Mouse (Mus musculus) forebrain, postnatal 0 days (tissue): Measurements from ENCODE around the gene Cmtm1. TPM values are rescaled to one million over a fixed set of nuclear protein-coding genes. Genes with fewer than 3 reads are reported as not detected.
"Not testable (repeated sequence)": the region's sequence is repeated elsewhere in the genome, so short reads cannot be mapped to it uniquely, and the experiment has no call there.

Experiments
- ATAC-seq: fragments of 200-750 bp; cut with Nextera tagmentation; 2 replicates; pipeline ENCODE4 v1.8.0; 2017; ENCODE audit warnings: mild to moderate bottlenecking, moderate library complexity
- DNase-seq: peaks from one replicate; pipeline ENCODE4 v3.0.0-alpha.2; 2015
- H3K27ac ChIP-seq: fragments of 300-500 bp; sonication (generic); 2 replicates; pipeline ENCODE4 v1.5.1; 2014; ENCODE audit warnings: low read depth, mild to moderate bottlenecking, antibody characterized with exemption, low read length, moderate library complexity, mixed read lengths
- H3K27me3 ChIP-seq: fragments of 300-500 bp; sonication (generic); 2 replicates; pipeline ENCODE4 v1.6.1; 2014; ENCODE audit warnings: mild to moderate bottlenecking, low read length, mixed read lengths; ENCODE audit not compliant: insufficient read depth
- H3K36me3 ChIP-seq: fragments of 300-500 bp; sonication (generic); 2 replicates; pipeline ENCODE4 v1.6.1; 2014; ENCODE audit warnings: mild to moderate bottlenecking, moderate library complexity; ENCODE audit not compliant: insufficient read depth
- H3K4me1 ChIP-seq: fragments of 300-500 bp; sonication (generic); 2 replicates; pipeline ENCODE4 v1.6.1; 2014; ENCODE audit warnings: antibody characterized with exemption; ENCODE audit not compliant: insufficient read depth
- H3K4me2 ChIP-seq: fragments of 300-500 bp; sonication (generic); 2 replicates; pipeline ENCODE4 v1.6.1; 2014; ENCODE audit warnings: low read depth, mild to moderate bottlenecking, moderate library complexity
- H3K4me3 ChIP-seq: fragments of 300-500 bp; sonication (generic); 2 replicates; pipeline ENCODE4 v1.5.1; 2014; ENCODE audit warnings: low read depth, low read length, mixed read lengths
- H3K9ac ChIP-seq: fragments of 300-500 bp; sonication (generic); 2 replicates; pipeline ENCODE4 v1.6.1; 2014; ENCODE audit warnings: mild to moderate bottlenecking
- H3K9me3 ChIP-seq: fragments of 300-500 bp; sonication (generic); 2 replicates; pipeline ENCODE4 v1.6.1; 2016; ENCODE audit warnings: low read length
- CTCF ChIP-seq: sonication (generic); IDR thresholded peaks from 2 replicates; pipeline ENCODE4 v1.5.1; 2016; ENCODE audit warnings: antibody characterized with exemption, control low read depth, low read depth
- whole genome bisulfite sequencing: fragments of 180-500 bp; shearing (Covaris S2); extraction: QIAGEN DNeasy Blood & Tissue Kit; methylation state at CpG from one replicate; pipeline ENCODE4 v1.1.7; 2014; 5-methylcytosine and 5-hydroxymethylcytosine counted together
- polyA plus RNA-seq: library from polyadenylated mRNA; unstranded; fragments of >200 nt; fragmentation: Nextera tagmentation; extraction: Ambion mirVana; gene quantifications from 2 replicates; pipeline ENCODE4 v1.2.1, GENCODE M21; 2015
- total RNA-seq: library from RNA; depleted of rRNA; stranded (reverse); fragments of >200 nt; gene quantifications from 2 replicates; pipeline ENCODE4 v1.2.3, GENCODE M21; 2014

Cmtm1 gene
- total and polyA plus RNA-seq, 2 experiments from 2014 or later: not detected

DNA sequence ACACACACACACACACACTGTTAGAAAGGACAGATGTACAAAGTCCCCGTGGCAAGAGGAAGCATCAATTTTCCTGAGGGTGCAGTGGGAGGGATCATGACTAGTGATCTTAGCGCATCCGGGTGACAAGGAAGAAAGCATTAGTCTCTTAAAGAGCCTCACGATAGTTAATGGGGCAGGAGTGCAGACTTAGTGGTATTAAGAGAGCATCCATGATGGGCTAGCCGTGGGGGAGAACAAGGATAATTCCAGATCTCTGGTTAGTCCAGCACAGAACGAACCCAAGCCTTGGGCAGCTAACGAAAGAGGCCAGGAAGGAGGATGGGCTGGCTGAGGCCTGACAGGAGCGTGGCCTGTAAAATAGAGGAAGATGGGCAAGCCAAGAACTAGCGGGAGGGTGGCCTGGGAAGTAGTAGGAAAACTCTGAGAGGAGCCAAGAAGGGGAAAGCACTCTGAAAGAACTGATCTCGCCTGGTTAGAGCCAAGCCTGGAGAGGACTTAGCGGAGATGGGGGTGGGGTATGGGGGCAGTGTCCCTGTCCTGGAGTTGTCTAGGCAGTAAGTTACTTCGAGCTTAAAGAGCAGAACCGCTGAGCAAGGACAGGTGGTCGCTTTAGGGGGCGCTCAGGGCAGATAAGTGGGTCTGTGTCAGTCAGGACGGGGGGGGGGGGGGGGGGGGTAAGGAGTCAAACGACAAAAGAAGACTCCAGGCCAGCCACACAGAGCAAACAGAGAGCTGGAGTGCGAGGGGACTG lies 29.5 kb upstream of the Cmtm1 start, which contains the start of gene Cmtm3:
Gene Cmtm3, plus strand, starts transcription at position 182 of the 754 bp plus-strand sequence.
- 17% methylated on average over 17 of the region's 18 CpGs for WGBS
- ATAC-seq: no peak
- H3K27ac ChIP-seq: peak within 1 kb of the TSS; percentile 45; the same call in 1 of the 2 replicates

GRCm38 (mm10) chr8:104337890-104338289 lies 27.9 kb upstream of the Cmtm1 start:
- Histone ChIP-seq H3K27me3 (no peaks in the 10 kb centered on the region), H3K9ac (no peak overlapping the region), H3K4me2 (no peak overlapping the region), H3K4me3 (no peak overlapping the region), H3K36me3 (no peaks in the 10 kb centered on the region), H3K27ac (no peak overlapping the region), H3K4me1 (no peaks in the 10 kb centered on the region), H3K9me3 (no peaks in the 10 kb centered on the region)
- WGBS: 60% methylated on average over 3 of the region's 3 CpGs
- DNase-seq (no peak), ATAC-seq (no peak)
- no peak for TF ChIP-seq CTCF

More for the DNA sequence above, 29.5 kb upstream of the Cmtm1 start, which contains the start of gene Cmtm3:
- no peaks in the 10 kb centered on the region for H3K36me3 ChIP-seq
- H3K4me2 ChIP-seq: peak within 1 kb of the TSS; percentile 96
- peak within 1 kb of the TSS; percentile 73 for H3K9ac ChIP-seq
- no peak for TF ChIP-seq CTCF
- H3K27me3 ChIP-seq: no peaks in the 10 kb centered on the region
- peak within 1 kb of the TSS; percentile 59 for H3K4me3 ChIP-seq
- H3K4me1 ChIP-seq: no peaks in the 10 kb centered on the region
- H3K9me3 ChIP-seq: no peaks in the 10 kb centered on the region
- DNase-seq: no peak

- no peaks in the 10 kb centered on the region for H3K36me3 ChIP-seq
- H3K4me3 ChIP-seq: no peak overlapping the region
- no peak for TF ChIP-seq CTCF
- ATAC-seq (no peak), DNase-seq (no peak)
- H3K4me2 ChIP-seq: no peak overlapping the region
- no peaks in the 10 kb centered on the region for H3K4me1 ChIP-seq
- H3K27me3 ChIP-seq: no peaks in the 10 kb centered on the region
- H3K9ac ChIP-seq: no peak overlapping the region
- no peaks in the 10 kb centered on the region for H3K9me3 ChIP-seq
- WGBS: 76% methylated on average over 1 of the region's 1 CpGs
- H3K27ac ChIP-seq: no peak overlapping the region
Measured at GRCm38 (mm10) chr8:104336806-104337205, 26.9 kb upstream of the Cmtm1 start.

DNA sequence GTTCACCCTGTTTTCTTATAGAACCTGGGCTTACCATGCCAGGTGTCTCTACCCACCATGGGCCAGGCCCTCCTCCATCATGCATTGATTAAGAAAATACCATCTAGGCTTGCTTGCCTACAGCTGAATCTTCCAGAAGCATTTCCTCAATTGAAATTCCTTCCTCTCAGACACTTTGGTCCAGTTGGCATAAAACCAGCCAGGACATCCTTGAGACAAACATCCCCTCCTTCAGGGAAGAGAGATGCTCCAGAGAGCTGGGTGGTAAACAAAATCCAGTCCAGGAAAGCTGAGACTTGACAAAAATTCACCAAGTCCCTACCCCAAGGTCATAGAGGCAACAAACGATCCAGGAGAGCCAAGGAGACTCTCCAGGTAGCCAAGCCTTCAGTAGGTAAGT lies 24.3 kb upstream of the Cmtm1 start:
- Histone ChIP-seq H3K27ac (no peak overlapping the region), H3K9me3 (no peaks in the 10 kb centered on the region), H3K27me3 (no peaks in the 10 kb centered on the region), H3K9ac (no peak overlapping the region), H3K4me3 (no peak overlapping the region), H3K36me3 (no peaks in the 10 kb centered on the region), H3K4me1 (no peaks in the 10 kb centered on the region), H3K4me2 (no peak overlapping the region)
- TF ChIP-seq CTCF: no peak
- DNase-seq: no peak
- no peak for ATAC-seq
- WGBS: 90% methylated on average over 1 of the region's 1 CpGs

- TF ChIP-seq CTCF: no peak
- Histone ChIP-seq H3K4me1 (no peaks in the 10 kb centered on the region), H3K4me3 (no peak overlapping the region), H3K36me3 (no peaks in the 10 kb centered on the region), H3K9ac (no peak overlapping the region), H3K27ac (no peak overlapping the region), H3K9me3 (no peaks in the 10 kb centered on the region), H3K27me3 (no peaks in the 10 kb centered on the region), H3K4me2 (no peak overlapping the region)
- WGBS: 75% methylated on average over 5 of the region's 5 CpGs
- DNase-seq (no peak), ATAC-seq (no peak)
Measured at GRCm38 (mm10) chr8:104333786-104334185, 23.8 kb upstream of the Cmtm1 start.

DNA sequence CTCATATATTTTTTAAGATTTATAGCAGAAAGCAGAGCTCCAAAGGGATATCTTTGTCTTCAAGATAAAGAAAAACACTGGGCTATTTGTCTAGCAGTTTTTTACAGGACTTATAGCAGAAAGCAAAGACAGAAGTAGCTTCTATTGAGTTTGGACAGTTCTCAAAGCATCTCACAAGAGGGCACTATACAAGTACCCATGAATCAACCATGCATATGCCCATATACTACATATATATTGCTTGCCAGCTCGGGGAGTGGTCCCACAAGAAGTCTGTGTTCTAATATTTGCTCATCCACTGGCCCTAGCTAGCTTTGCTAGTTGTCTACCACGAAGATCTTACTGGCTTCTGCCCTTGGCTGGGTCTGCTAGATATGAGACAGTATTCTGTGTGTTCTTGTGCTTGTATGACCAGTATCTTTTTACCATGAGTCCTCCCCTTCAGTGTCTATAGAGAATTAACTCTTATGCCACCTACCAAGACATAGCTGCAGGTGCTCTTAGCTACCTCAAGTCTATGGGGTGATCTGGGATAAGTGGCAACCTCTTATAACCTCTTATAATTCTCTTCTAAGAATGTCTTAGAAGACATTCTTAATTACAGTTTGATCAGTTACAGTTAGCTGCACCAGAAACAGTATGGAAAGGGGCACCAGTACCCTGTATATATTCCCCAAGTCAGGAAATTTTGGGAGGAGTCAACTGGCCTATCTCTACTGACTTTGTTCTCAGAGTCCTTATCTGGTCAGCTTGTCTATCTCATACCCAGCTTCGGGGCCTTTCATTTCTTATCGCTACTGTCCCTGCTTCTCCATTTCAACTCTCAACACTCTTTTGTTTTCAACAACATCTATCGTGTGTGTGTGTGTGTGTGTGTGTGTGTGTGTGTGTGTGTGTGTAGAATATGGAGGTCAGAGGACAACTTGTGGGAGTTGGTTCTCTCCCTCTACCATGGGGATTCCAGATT lies 23.0 kb upstream of the Cmtm1 start:
- H3K4me2 ChIP-seq: no peak overlapping the region
- ATAC-seq: no peak
- WGBS: 82% methylated on average over 5 of the region's 5 CpGs

DNA sequence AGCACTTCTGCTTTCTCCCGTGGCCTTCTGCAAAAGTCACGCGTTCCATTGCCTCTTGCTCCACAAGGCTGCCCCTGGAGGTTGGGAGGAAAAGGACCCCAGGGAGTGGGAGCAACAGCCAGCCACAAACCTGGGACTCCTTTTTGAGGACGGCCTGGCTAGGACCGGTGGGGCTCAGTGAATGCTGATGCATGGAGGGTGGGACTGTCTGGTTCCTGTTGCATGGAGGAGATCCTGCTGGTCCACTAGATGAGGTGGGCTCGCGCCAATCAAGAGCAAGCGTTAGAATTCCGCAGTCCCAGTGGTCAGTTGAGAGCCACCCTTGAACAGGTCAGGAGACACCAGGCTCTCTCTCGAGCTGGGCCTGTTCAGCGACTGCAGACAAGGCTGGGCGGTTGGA lies 12.0 kb upstream of the Cmtm1 start, which contains the start of gene Cmtm2b:
Gene Cmtm2b, plus strand, starts transcription at position 301 of the 400 bp plus-strand sequence.
- H3K27ac ChIP-seq, H3K27me3 ChIP-seq, DNase-seq, H3K9ac ChIP-seq, H3K4me1 ChIP-seq, H3K4me3 ChIP-seq, H3K36me3 ChIP-seq, H3K9me3 ChIP-seq, H3K4me2 ChIP-seq, ATAC-seq: not testable (repeated sequence)
- 87% methylated on average over 12 of the region's 12 CpGs for WGBS

More for the DNA sequence above, 23.0 kb upstream of the Cmtm1 start:
- Histone ChIP-seq H3K27me3 (no peaks in the 10 kb centered on the region), H3K9ac (no peak overlapping the region), H3K36me3 (no peaks in the 10 kb centered on the region), H3K27ac (no peak overlapping the region), H3K4me1 (no peaks in the 10 kb centered on the region), H3K4me3 (no peak overlapping the region), H3K9me3 (no peaks in the 10 kb centered on the region)
- no peak for DNase-seq
- TF ChIP-seq CTCF: no peak

GRCm38 (mm10) chr8:104321267-104321666 lies 11.3 kb upstream of the Cmtm1 start, which contains the start of gene Gm11020:
Gene Gm11020, plus strand, starts transcription at chr8:104321567.
- H3K36me3 ChIP-seq: not testable (repeated sequence)

More at GRCm38 (mm10) chr8:104321267-104321666, 11.3 kb upstream of the Cmtm1 start, which contains the start of gene Gm11020:
- H3K4me1 ChIP-seq, DNase-seq, H3K9ac ChIP-seq, ATAC-seq, H3K27ac ChIP-seq, H3K4me3 ChIP-seq, H3K27me3 ChIP-seq, H3K4me2 ChIP-seq, H3K9me3 ChIP-seq: not testable (repeated sequence)
- WGBS: 86% methylated on average over 8 of the region's 11 CpGs
